Mouse (Mus musculus) bone marrow macrophage, adult 2 months (primary cell): ENCODE measurements at regions not wholly inside any gene's neighbourhood (a gene's known extent, or its start where the extent isn't known, plus 50 kb on each side); places are given as distances from the start of the nearest gene placed in this dataset.
A peak's percentile ranks its signal among the peaks of the same experiment; 100 is the strongest.

Experiments
- H3K27ac ChIP-seq: 2 replicates; pipeline ENCODE4 v1.5.1; 2012; ENCODE audit warnings: low read depth, low read length; ENCODE audit not compliant: insufficient read depth
- H3K4me1 ChIP-seq: 2 replicates; pipeline ENCODE4 v1.6.1; 2012; ENCODE audit warnings: low read length; ENCODE audit not compliant: control insufficient read depth, insufficient read depth
- H3K4me3 ChIP-seq: 2 replicates; pipeline ENCODE4 v1.5.1; 2012; ENCODE audit warnings: mild to moderate bottlenecking, low read length, moderate library complexity; ENCODE audit not compliant: insufficient read depth
- CTCF ChIP-seq: IDR thresholded peaks from 2 replicates; pipeline ENCODE4 v1.5.1; 2012; ENCODE audit warnings: low read depth, mild to moderate bottlenecking, low read length, moderate library complexity
- POLR2A ChIP-seq: IDR thresholded peaks from 2 replicates; pipeline ENCODE4 v1.6.1; 2012; ENCODE audit warnings: mild to moderate bottlenecking, low read depth, low read length, borderline replicate concordance

GRCm38 (mm10) chr7:54734039-54734438 is 101.3 kb upstream of the Luzp2 start:
- Histone ChIP-seq H3K4me1 (no peaks in the 10 kb centered on the region), H3K4me3 (no peak overlapping the region), H3K27ac (no peak overlapping the region)
- TF ChIP-seq CTCF (0 out of 2 replicates have a peak, but pooled peaks have one; percentile 9), POLR2A (no peak)

- H3K27ac ChIP-seq: no peak overlapping the region
- H3K4me3 ChIP-seq: no peak overlapping the region
- no peak for TF ChIP-seq POLR2A
- no peak for TF ChIP-seq CTCF
- no peaks in the 10 kb centered on the region for H3K4me1 ChIP-seq
Observed at GRCm38 (mm10) chr7:54734861-54735260, 100.4 kb upstream of the Luzp2 start.

GRCm38 (mm10) chr7:54767341-54767740 is 68.0 kb upstream of the Luzp2 start:
- TF ChIP-seq CTCF (no peak), POLR2A (no peak)
- no peaks in the 10 kb centered on the region for H3K4me1 ChIP-seq
- no peak overlapping the region for H3K4me3 ChIP-seq
- H3K27ac ChIP-seq: no peak overlapping the region

GRCm38 (mm10) chr7:54768683-54769082 is 66.6 kb upstream of the Luzp2 start:
- no peak overlapping the region for H3K27ac ChIP-seq
- TF ChIP-seq CTCF (no peak), POLR2A (no peak)
- no peak overlapping the region for H3K4me3 ChIP-seq

GRCm38 (mm10) chr7:54781939-54782520 is 53.3 kb upstream of the Luzp2 start:
- H3K4me1 ChIP-seq: no peaks in the 10 kb centered on the region
- no peak overlapping the region for H3K27ac ChIP-seq
- TF ChIP-seq CTCF (no peak), POLR2A (no peak)
- H3K4me3 ChIP-seq: no peak overlapping the region

More at GRCm38 (mm10) chr7:54768683-54769082, 66.6 kb upstream of the Luzp2 start:
- H3K4me1 ChIP-seq: no peaks in the 10 kb centered on the region

- TF ChIP-seq POLR2A (no peak), CTCF (no peak)
- H3K27ac ChIP-seq: no peak overlapping the region
- no peaks in the 10 kb centered on the region for H3K4me1 ChIP-seq
Observed at GRCm38 (mm10) chr7:54782604-54783003, 52.7 kb upstream of the Luzp2 start.

GRCm38 (mm10) chr7:54783550-54784529 is 51.5 kb upstream of the Luzp2 start:
- no peak overlapping the region for H3K27ac ChIP-seq
- no peaks in the 10 kb centered on the region for H3K4me1 ChIP-seq
- TF ChIP-seq POLR2A: no peak
- TF ChIP-seq CTCF: no peak

More at GRCm38 (mm10) chr7:54782604-54783003, 52.7 kb upstream of the Luzp2 start:
- no peak overlapping the region for H3K4me3 ChIP-seq

More at GRCm38 (mm10) chr7:54783550-54784529, 51.5 kb upstream of the Luzp2 start:
- no peak overlapping the region for H3K4me3 ChIP-seq
